Mouse (Mus musculus): ENCODE data around the gene Unc50. TPM values are rescaled to one million over a fixed set of nuclear protein-coding genes. Genes with fewer than 3 reads are reported as not detected.

Gene Unc50
- polyA plus RNA-seq, 1 experiment from 2014 or later: 135 TPM

DNA sequence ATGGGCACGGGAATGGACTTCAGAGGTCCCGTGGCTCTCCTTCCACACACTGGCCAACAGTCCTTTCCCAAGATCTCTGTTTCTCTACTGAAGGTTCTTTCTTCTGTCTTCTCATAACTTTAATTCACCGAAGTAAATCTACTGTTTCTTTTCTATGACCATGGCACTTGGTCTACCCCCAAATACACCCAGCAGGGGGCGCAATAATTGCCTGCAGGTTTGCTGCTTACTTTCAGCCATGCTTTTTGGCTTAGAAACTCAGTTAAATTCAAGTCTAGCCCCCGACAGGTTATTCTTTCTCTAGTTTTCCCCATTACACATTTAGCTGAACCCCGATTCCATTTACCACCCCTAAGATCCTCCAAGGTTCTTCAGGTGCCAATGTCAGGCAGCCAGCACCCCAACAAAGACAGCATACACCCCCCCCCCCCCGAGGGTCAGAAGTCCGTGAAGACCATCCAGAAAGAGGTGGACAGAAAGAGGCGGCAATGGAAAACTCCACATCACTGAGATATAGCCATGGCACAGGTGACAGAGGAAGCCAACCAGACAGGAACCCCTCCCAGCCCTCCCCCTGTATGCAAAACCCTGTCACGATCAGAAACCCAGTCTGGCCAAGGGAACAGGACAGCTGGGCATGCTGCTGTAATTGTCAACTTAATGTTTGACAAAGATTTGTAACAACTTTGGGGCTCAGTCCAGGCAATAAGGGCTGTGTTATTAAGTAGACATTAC, 18.6 kb downstream of the Unc50 start:
- ATAC-seq (ENCODE audit: insufficient read depth): no peak
- H3K4me1 ChIP-seq (ENCODE audit: insufficient read depth): no peaks in the 10 kb centered on the region
- H3K4me2 ChIP-seq: no peak overlapping the region
- H3K4me3 ChIP-seq (ENCODE audit: low read depth, low read length): no peak overlapping the region
- H3K9ac ChIP-seq: no peak overlapping the region
- peak; percentile 63 for DNase-seq
- no peaks in the 10 kb centered on the region for H3K9me3 ChIP-seq (ENCODE audit: low read depth, low read length)
- WGBS: 73% methylated on average over 10 of the region's 10 CpGs
- H3K27me3 ChIP-seq (ENCODE audit: insufficient read depth, low read length): no peaks in the 10 kb centered on the region
- no peak overlapping the region for H3K27ac ChIP-seq (ENCODE audit: low read depth)
- TF ChIP-seq CTCF (IDR thresholded peaks at IDR 0.05; ENCODE audit: low read depth): peak; percentile 61
- H3K36me3 ChIP-seq (ENCODE audit: insufficient read depth): no peaks in the 10 kb centered on the region

DNA sequence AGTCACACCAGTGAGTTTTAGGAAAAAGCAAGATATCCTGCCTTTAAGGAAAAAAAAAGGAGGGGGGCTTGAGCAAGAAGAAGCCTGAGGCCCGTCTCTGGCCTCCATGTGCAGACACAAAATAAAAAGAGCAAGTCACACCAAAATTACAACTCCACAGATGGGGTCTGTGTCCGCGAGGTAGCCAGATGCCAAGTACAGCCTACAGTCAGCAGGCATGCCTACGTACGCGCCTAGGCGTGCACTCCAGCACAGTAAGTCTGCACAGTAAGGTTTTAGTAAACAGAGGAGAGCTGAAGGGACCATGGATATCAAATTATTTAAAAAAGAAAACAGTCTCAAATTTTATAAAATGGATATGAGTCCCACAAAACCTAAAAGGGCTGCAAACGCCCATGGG, 21.3 kb downstream of the Unc50 start:
- no peak for ATAC-seq (ENCODE audit: insufficient read depth)

DNA sequence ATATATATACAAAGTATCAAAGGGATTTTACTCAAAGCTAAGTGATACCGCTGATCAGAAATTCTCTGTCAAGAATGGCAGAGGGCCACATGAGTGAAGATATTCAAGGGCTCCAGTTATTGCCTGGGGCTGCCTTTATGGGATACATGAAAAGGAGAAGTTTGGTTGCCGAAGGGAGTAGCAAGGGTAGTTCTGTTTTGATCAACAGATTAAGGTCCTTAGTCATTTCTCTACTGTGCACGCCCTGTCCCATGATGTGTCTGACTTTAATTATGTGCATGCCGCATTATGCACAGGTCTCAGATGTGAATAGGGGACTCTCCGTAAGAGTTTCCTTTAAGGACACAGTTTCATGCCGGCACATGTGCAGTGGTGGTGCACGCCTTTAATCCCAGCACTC, 27.6 kb downstream of the Unc50 start:
- H3K27me3 ChIP-seq (ENCODE audit: insufficient read depth, low read length): no peaks in the 10 kb centered on the region
- 87% methylated on average over 7 of the region's 7 CpGs for WGBS
- ATAC-seq (ENCODE audit: insufficient read depth) (no peak), DNase-seq (no peak)
- no peak overlapping the region for H3K4me2 ChIP-seq
- H3K9ac ChIP-seq: no peak overlapping the region
- no peak overlapping the region for H3K27ac ChIP-seq (ENCODE audit: low read depth)
- H3K4me1 ChIP-seq (ENCODE audit: insufficient read depth): no peaks in the 10 kb centered on the region
- no peak overlapping the region for H3K4me3 ChIP-seq (ENCODE audit: low read depth, low read length)
- H3K9me3 ChIP-seq (ENCODE audit: low read depth, low read length): no peaks in the 10 kb centered on the region
- no peak for TF ChIP-seq CTCF (IDR thresholded peaks at IDR 0.05; ENCODE audit: low read depth)
- no peaks in the 10 kb centered on the region for H3K36me3 ChIP-seq (ENCODE audit: insufficient read depth)

More for the DNA sequence above, 21.3 kb downstream of the Unc50 start:
- no peaks in the 10 kb centered on the region for H3K36me3 ChIP-seq (ENCODE audit: insufficient read depth)
- no peak overlapping the region for H3K27ac ChIP-seq (ENCODE audit: low read depth)
- no peaks in the 10 kb centered on the region for H3K27me3 ChIP-seq (ENCODE audit: insufficient read depth, low read length)
- no peak for DNase-seq
- H3K4me2 ChIP-seq: no peak overlapping the region
- WGBS: 87% methylated on average over 8 of the region's 8 CpGs
- no peaks in the 10 kb centered on the region for H3K9me3 ChIP-seq (ENCODE audit: low read depth, low read length)
- H3K4me1 ChIP-seq (ENCODE audit: insufficient read depth): no peaks in the 10 kb centered on the region
- no peak overlapping the region for H3K9ac ChIP-seq
- H3K4me3 ChIP-seq (ENCODE audit: low read depth, low read length): no peak overlapping the region
- TF ChIP-seq CTCF (IDR thresholded peaks at IDR 0.05; ENCODE audit: low read depth): no peak

DNA sequence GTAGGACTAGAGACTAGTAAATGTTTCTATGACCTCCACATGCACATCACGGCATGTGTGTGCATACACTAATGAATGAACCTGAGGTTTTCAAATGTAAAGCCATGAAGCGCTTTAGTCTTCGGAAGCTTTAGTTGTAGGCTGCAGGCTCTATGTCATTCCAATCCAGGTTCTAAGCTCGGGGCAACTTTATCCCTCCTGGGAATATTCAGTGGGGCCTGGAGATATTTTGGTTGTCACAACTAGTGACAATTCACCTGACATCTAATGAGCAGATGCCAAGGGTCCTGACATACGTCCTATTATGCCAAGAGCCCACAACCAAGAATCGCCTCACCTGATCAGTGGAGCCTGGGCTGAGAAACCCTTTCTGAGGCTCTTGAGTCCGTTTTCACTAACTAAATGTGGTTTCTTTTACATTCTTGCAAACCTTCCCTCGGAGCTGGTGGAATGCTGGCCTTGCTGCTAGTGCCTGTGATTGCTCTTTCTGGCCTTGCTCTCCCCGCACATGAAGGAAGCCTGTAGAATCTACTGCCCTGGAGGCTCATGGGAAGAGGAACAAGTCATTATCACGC, 35.0 kb downstream of the Unc50 start:
- no peaks in the 10 kb centered on the region for H3K9me3 ChIP-seq (ENCODE audit: low read depth, low read length)
- H3K27ac ChIP-seq (ENCODE audit: low read depth): no peak overlapping the region
- no peak overlapping the region for H3K4me2 ChIP-seq
- H3K4me3 ChIP-seq (ENCODE audit: low read depth, low read length): no peak overlapping the region
- TF ChIP-seq CTCF (IDR thresholded peaks at IDR 0.05; ENCODE audit: low read depth): no peak
- 79% methylated on average over 10 of the region's 10 CpGs for WGBS
- no peaks in the 10 kb centered on the region for H3K27me3 ChIP-seq (ENCODE audit: insufficient read depth, low read length)
- H3K4me1 ChIP-seq (ENCODE audit: insufficient read depth): no peaks in the 10 kb centered on the region
- no peaks in the 10 kb centered on the region for H3K36me3 ChIP-seq (ENCODE audit: insufficient read depth)
- ATAC-seq (ENCODE audit: insufficient read depth) (no peak), DNase-seq (no peak)
- H3K9ac ChIP-seq: no peak overlapping the region

DNA sequence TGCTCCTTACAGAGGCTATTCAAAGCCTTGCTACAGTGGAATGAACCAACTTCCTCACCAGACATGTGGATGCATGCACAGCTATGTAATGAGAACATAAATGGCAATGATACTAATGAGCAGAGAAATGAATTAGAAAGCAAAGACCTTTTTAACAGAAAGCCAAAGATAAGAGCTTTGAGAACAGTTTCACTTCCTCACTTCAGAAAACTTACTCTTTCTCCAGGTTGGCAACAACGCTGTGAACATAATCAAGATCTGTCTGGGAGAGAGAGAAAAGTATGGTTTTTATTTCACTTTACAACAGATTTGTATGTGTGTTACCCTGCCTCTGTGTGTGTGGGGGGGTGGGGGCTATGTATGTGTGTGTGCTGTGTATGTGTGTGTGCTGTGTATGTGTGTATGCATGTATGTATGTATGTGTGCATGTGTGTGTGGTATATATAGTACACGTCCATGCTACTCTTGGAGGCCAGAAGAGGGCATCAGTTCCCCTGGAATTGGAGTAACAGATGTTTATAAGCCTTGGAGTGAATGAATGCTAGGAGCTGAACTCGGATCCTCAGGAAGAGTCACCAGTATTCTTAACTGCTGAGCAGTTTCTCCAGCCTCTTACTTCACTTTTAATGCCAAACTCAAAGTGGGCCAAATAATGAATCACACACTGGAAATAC, 36.5 kb downstream of the Unc50 start:
- H3K27ac ChIP-seq (ENCODE audit: low read depth): no peak overlapping the region
- no peak overlapping the region for H3K9ac ChIP-seq
- no peaks in the 10 kb centered on the region for H3K27me3 ChIP-seq (ENCODE audit: insufficient read depth, low read length)
- WGBS: 78% methylated on average over 3 of the region's 3 CpGs
- H3K4me1 ChIP-seq (ENCODE audit: insufficient read depth): no peaks in the 10 kb centered on the region
- H3K9me3 ChIP-seq (ENCODE audit: low read depth, low read length): no peaks in the 10 kb centered on the region
- no peak for DNase-seq
- H3K36me3 ChIP-seq (ENCODE audit: insufficient read depth): no peaks in the 10 kb centered on the region
- H3K4me3 ChIP-seq (ENCODE audit: low read depth, low read length): no peak overlapping the region
- no peak overlapping the region for H3K4me2 ChIP-seq
- no peak for ATAC-seq (ENCODE audit: insufficient read depth)
- peak; percentile 28; the same call in 1 of the 2 replicates for TF ChIP-seq CTCF (IDR thresholded peaks at IDR 0.05; ENCODE audit: low read depth)

DNA sequence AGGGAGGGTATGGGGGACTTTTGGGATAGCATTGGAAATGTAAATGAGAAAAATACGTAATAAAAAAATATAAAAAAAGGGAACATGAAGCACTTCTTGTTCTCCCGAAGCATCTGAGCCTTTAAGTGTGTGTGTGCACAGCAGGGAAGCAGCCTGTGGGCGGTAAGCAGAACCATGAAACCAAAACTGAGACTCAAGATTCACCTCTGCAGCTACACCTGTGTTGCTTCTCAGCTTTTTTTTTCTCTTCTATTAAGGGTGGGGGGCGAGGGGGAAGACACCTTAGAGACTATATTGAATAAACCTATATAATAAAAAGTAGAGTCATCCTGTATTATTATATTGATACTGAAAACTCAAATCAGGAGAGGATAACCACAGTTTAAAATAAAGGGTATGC, 37.9 kb downstream of the Unc50 start:
- Histone ChIP-seq H3K27ac (ENCODE audit: low read depth) (no peak overlapping the region), H3K4me3 (ENCODE audit: low read depth, low read length) (no peak overlapping the region), H3K36me3 (ENCODE audit: insufficient read depth) (no peaks in the 10 kb centered on the region), H3K4me1 (ENCODE audit: insufficient read depth) (no peaks in the 10 kb centered on the region), H3K9me3 (ENCODE audit: low read depth, low read length) (no peaks in the 10 kb centered on the region), H3K4me2 (no peak overlapping the region), H3K27me3 (ENCODE audit: insufficient read depth, low read length) (no peaks in the 10 kb centered on the region), H3K9ac (no peak overlapping the region)
- TF ChIP-seq CTCF (IDR thresholded peaks at IDR 0.05; ENCODE audit: low read depth): no peak
- DNase-seq (no peak), ATAC-seq (ENCODE audit: insufficient read depth) (no peak)
- WGBS: 75% methylated on average over 4 of the region's 4 CpGs

DNA sequence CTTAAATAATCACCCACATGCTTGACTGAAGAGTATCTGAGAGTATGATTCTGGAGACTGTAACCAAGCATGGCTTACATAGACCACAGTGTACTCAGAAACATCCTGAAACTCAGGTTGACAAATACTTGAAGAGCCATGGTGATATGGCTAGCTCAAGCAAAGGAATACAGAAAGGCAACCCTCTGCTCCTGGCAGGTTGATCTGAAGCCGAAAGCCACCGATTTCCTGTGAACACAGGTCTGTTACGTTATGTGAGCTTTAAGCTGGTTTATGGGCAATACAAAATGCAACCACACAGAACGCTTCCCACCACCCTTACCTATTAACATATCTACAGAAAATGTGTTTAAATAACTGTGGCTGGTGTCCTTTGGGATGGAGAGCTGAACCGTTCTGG, 39.1 kb downstream of the Unc50 start:
- no peaks in the 10 kb centered on the region for H3K27me3 ChIP-seq (ENCODE audit: insufficient read depth, low read length)
- DNase-seq (no peak), ATAC-seq (ENCODE audit: insufficient read depth) (no peak)
- no peaks in the 10 kb centered on the region for H3K9me3 ChIP-seq (ENCODE audit: low read depth, low read length)
- H3K36me3 ChIP-seq (ENCODE audit: insufficient read depth): no peaks in the 10 kb centered on the region
- H3K27ac ChIP-seq (ENCODE audit: low read depth): no peak overlapping the region
- no peak overlapping the region for H3K9ac ChIP-seq
- no peak overlapping the region for H3K4me3 ChIP-seq (ENCODE audit: low read depth, low read length)
- TF ChIP-seq CTCF (IDR thresholded peaks at IDR 0.05; ENCODE audit: low read depth): no peak
- no peaks in the 10 kb centered on the region for H3K4me1 ChIP-seq (ENCODE audit: insufficient read depth)
- H3K4me2 ChIP-seq: no peak overlapping the region
- 89% methylated on average over 5 of the region's 5 CpGs for WGBS
